Mouse (Mus musculus): Measurements from ENCODE around the gene Ush1c. TPM values are rescaled to one million over a fixed set of nuclear protein-coding genes. Genes with fewer than 3 reads are reported as not detected.
A peak's percentile ranks its signal among the peaks of the same experiment; 100 is the strongest.

The Ush1c gene
- polyA plus RNA-seq, 1 experiment from 2014 or later: 36.8 TPM

GRCm38 (mm10) chr7:46226253-46226652 is 12.1 kb downstream of the Ush1c start:
- peak; percentile 83 for DNase-seq (ENCODE audit: low spot score)
- H3K27ac ChIP-seq (ENCODE audit: low read depth): no peak overlapping the region

GRCm38 (mm10) chr7:46220591-46221129 is 17.6 kb downstream of the Ush1c start:
- 53% methylated on average over 8 of the region's 8 CpGs for WGBS
- no peaks in the 10 kb centered on the region for H3K4me1 ChIP-seq (replicated peaks; ENCODE audit: control insufficient read depth, insufficient read depth, low read length)
- no peaks in the 10 kb centered on the region for H3K27me3 ChIP-seq (replicated peaks; ENCODE audit: control insufficient read depth, insufficient read depth, low read length)
- H3K36me3 ChIP-seq (ENCODE audit: control insufficient read depth, insufficient read depth, low read length): no peaks in the 10 kb centered on the region
- H3K4me3 ChIP-seq (ENCODE audit: low read depth, low read length): no peak overlapping the region
- H3K4me2 ChIP-seq (ENCODE audit: low read length): no peak overlapping the region
- ATAC-seq (replicated peaks; ENCODE audit: low FRiP score, low TSS enrichment, low read depth) (peak; percentile 53; the same call in 1 of the 2 replicates), DNase-seq (ENCODE audit: low spot score) (no peak)
- no peaks in the 10 kb centered on the region for H3K9me3 ChIP-seq (ENCODE audit: control insufficient read depth, low read length)
- no peak overlapping the region for H3K9ac ChIP-seq (ENCODE audit: low read length)
- H3K27ac ChIP-seq (ENCODE audit: low read depth): no peak overlapping the region

More at GRCm38 (mm10) chr7:46226253-46226652, 12.1 kb downstream of the Ush1c start:
- Histone ChIP-seq H3K27me3 (replicated peaks; ENCODE audit: control insufficient read depth, insufficient read depth, low read length) (no peaks in the 10 kb centered on the region), H3K9ac (ENCODE audit: low read length) (no peak overlapping the region), H3K4me2 (ENCODE audit: low read length) (no peak overlapping the region), H3K9me3 (ENCODE audit: control insufficient read depth, low read length) (no peaks in the 10 kb centered on the region), H3K36me3 (ENCODE audit: control insufficient read depth, insufficient read depth, low read length) (no peaks in the 10 kb centered on the region), H3K4me3 (ENCODE audit: low read depth, low read length) (no peak overlapping the region), H3K4me1 (replicated peaks; ENCODE audit: control insufficient read depth, insufficient read depth, low read length) (no peaks in the 10 kb centered on the region)
- no peak for ATAC-seq (replicated peaks; ENCODE audit: low FRiP score, low TSS enrichment, low read depth)
- 31% methylated on average over 7 of the region's 7 CpGs for WGBS

- DNase-seq (ENCODE audit: low spot score): peak; percentile 66
- Histone ChIP-seq H3K9ac (ENCODE audit: low read length) (no peak overlapping the region), H3K9me3 (ENCODE audit: control insufficient read depth, low read length) (no peaks in the 10 kb centered on the region), H3K27ac (ENCODE audit: low read depth) (no peak overlapping the region), H3K4me2 (ENCODE audit: low read length) (no peak overlapping the region), H3K4me3 (ENCODE audit: low read depth, low read length) (no peak overlapping the region), H3K27me3 (replicated peaks; ENCODE audit: control insufficient read depth, insufficient read depth, low read length) (no peaks in the 10 kb centered on the region), H3K4me1 (replicated peaks; ENCODE audit: control insufficient read depth, insufficient read depth, low read length) (no peaks in the 10 kb centered on the region), H3K36me3 (ENCODE audit: control insufficient read depth, insufficient read depth, low read length) (no peaks in the 10 kb centered on the region)
- WGBS: 15% methylated on average over 11 of the region's 11 CpGs
- ATAC-seq (replicated peaks; ENCODE audit: low FRiP score, low TSS enrichment, low read depth): peak; percentile 65
These were observed 19.9 kb downstream of the Ush1c start for GRCm38 (mm10) chr7:46218415-46218814.

- WGBS: 64% methylated on average over 2 of the region's 2 CpGs
- H3K4me1 ChIP-seq (replicated peaks; ENCODE audit: control insufficient read depth, insufficient read depth, low read length): no peaks in the 10 kb centered on the region
- no peaks in the 10 kb centered on the region for H3K36me3 ChIP-seq (ENCODE audit: control insufficient read depth, insufficient read depth, low read length)
- no peak overlapping the region for H3K4me2 ChIP-seq (ENCODE audit: low read length)
- DNase-seq (ENCODE audit: low spot score) (no peak), ATAC-seq (replicated peaks; ENCODE audit: low FRiP score, low TSS enrichment, low read depth) (no peak)
- H3K9me3 ChIP-seq (ENCODE audit: control insufficient read depth, low read length): no peaks in the 10 kb centered on the region
- H3K4me3 ChIP-seq (ENCODE audit: low read depth, low read length): no peak overlapping the region
- no peak overlapping the region for H3K27ac ChIP-seq (ENCODE audit: low read depth)
- H3K9ac ChIP-seq (ENCODE audit: low read length): no peak overlapping the region
- H3K27me3 ChIP-seq (replicated peaks; ENCODE audit: control insufficient read depth, insufficient read depth, low read length): no peaks in the 10 kb centered on the region
These were observed 21.8 kb downstream of the Ush1c start for GRCm38 (mm10) chr7:46216481-46216880.

- H3K36me3 ChIP-seq (ENCODE audit: control insufficient read depth, insufficient read depth, low read length): no peaks in the 10 kb centered on the region
- 77% methylated on average over 6 of the region's 6 CpGs for WGBS
- no peak overlapping the region for H3K4me2 ChIP-seq (ENCODE audit: low read length)
- no peaks in the 10 kb centered on the region for H3K9me3 ChIP-seq (ENCODE audit: control insufficient read depth, low read length)
- no peaks in the 10 kb centered on the region for H3K4me1 ChIP-seq (replicated peaks; ENCODE audit: control insufficient read depth, insufficient read depth, low read length)
- ATAC-seq (replicated peaks; ENCODE audit: low FRiP score, low TSS enrichment, low read depth) (no peak), DNase-seq (ENCODE audit: low spot score) (no peak)
- H3K4me3 ChIP-seq (ENCODE audit: low read depth, low read length): no peak overlapping the region
- no peak overlapping the region for H3K27ac ChIP-seq (ENCODE audit: low read depth)
- H3K9ac ChIP-seq (ENCODE audit: low read length): no peak overlapping the region
- H3K27me3 ChIP-seq (replicated peaks; ENCODE audit: control insufficient read depth, insufficient read depth, low read length): no peaks in the 10 kb centered on the region
These were observed 28.0 kb downstream of the Ush1c start for GRCm38 (mm10) chr7:46210276-46210675.

- ATAC-seq (replicated peaks; ENCODE audit: low FRiP score, low TSS enrichment, low read depth): no peak
- Histone ChIP-seq H3K4me3 (ENCODE audit: low read depth, low read length) (no peak overlapping the region), H3K27ac (ENCODE audit: low read depth) (no peak overlapping the region), H3K27me3 (replicated peaks; ENCODE audit: control insufficient read depth, insufficient read depth, low read length) (no peaks in the 10 kb centered on the region), H3K36me3 (ENCODE audit: control insufficient read depth, insufficient read depth, low read length) (no peaks in the 10 kb centered on the region), H3K4me1 (replicated peaks; ENCODE audit: control insufficient read depth, insufficient read depth, low read length) (no peaks in the 10 kb centered on the region), H3K4me2 (ENCODE audit: low read length) (no peak overlapping the region), H3K9me3 (ENCODE audit: control insufficient read depth, low read length) (no peaks in the 10 kb centered on the region), H3K9ac (ENCODE audit: low read length) (no peak overlapping the region)
- WGBS: 91% methylated on average over 8 of the region's 8 CpGs
- DNase-seq (ENCODE audit: low spot score): no peak
These were observed 30.2 kb downstream of the Ush1c start for GRCm38 (mm10) chr7:46208131-46208530.

GRCm38 (mm10) chr7:46204775-46205174 is 33.5 kb downstream of the Ush1c start:
- no peaks in the 10 kb centered on the region for H3K9me3 ChIP-seq (ENCODE audit: control insufficient read depth, low read length)
- no peak overlapping the region for H3K9ac ChIP-seq (ENCODE audit: low read length)
- H3K4me3 ChIP-seq (ENCODE audit: low read depth, low read length): no peak overlapping the region
- DNase-seq (ENCODE audit: low spot score): no peak
- WGBS: 73% methylated on average over 6 of the region's 6 CpGs
- no peaks in the 10 kb centered on the region for H3K36me3 ChIP-seq (ENCODE audit: control insufficient read depth, insufficient read depth, low read length)
- no peak for ATAC-seq (replicated peaks; ENCODE audit: low FRiP score, low TSS enrichment, low read depth)
- no peaks in the 10 kb centered on the region for H3K4me1 ChIP-seq (replicated peaks; ENCODE audit: control insufficient read depth, insufficient read depth, low read length)
- no peak overlapping the region for H3K27ac ChIP-seq (ENCODE audit: low read depth)
- no peaks in the 10 kb centered on the region for H3K27me3 ChIP-seq (replicated peaks; ENCODE audit: control insufficient read depth, insufficient read depth, low read length)
- no peak overlapping the region for H3K4me2 ChIP-seq (ENCODE audit: low read length)

- Histone ChIP-seq H3K4me2 (ENCODE audit: low read length) (no peak overlapping the region), H3K36me3 (ENCODE audit: control insufficient read depth, insufficient read depth, low read length) (no peaks in the 10 kb centered on the region), H3K4me3 (ENCODE audit: low read depth, low read length) (no peak overlapping the region), H3K27me3 (replicated peaks; ENCODE audit: control insufficient read depth, insufficient read depth, low read length) (no peaks in the 10 kb centered on the region), H3K4me1 (replicated peaks; ENCODE audit: control insufficient read depth, insufficient read depth, low read length) (no peaks in the 10 kb centered on the region), H3K9me3 (ENCODE audit: control insufficient read depth, low read length) (no peaks in the 10 kb centered on the region), H3K27ac (ENCODE audit: low read depth) (no peak overlapping the region), H3K9ac (ENCODE audit: low read length) (no peak overlapping the region)
- ATAC-seq (replicated peaks; ENCODE audit: low FRiP score, low TSS enrichment, low read depth): no peak
- 36% methylated on average over 11 of the region's 11 CpGs for WGBS
- peak; percentile 76 for DNase-seq (ENCODE audit: low spot score)
These were observed 34.2 kb downstream of the Ush1c start for GRCm38 (mm10) chr7:46204046-46204471.

- Histone ChIP-seq H3K4me1 (replicated peaks; ENCODE audit: control insufficient read depth, insufficient read depth, low read length) (no peaks in the 10 kb centered on the region), H3K27ac (ENCODE audit: low read depth) (no peak overlapping the region), H3K4me3 (ENCODE audit: low read depth, low read length) (no peak overlapping the region), H3K9ac (ENCODE audit: low read length) (no peak overlapping the region), H3K36me3 (ENCODE audit: control insufficient read depth, insufficient read depth, low read length) (no peaks in the 10 kb centered on the region), H3K9me3 (ENCODE audit: control insufficient read depth, low read length) (no peaks in the 10 kb centered on the region), H3K27me3 (replicated peaks; ENCODE audit: control insufficient read depth, insufficient read depth, low read length) (no peaks in the 10 kb centered on the region), H3K4me2 (ENCODE audit: low read length) (peak overlapping the region; percentile 25; the same call in 1 of the 2 replicates)
- ATAC-seq (replicated peaks; ENCODE audit: low FRiP score, low TSS enrichment, low read depth) (no peak), DNase-seq (ENCODE audit: low spot score) (no peak)
- 18% methylated on average over 14 of the region's 14 CpGs for WGBS
These were observed 36.7 kb downstream of the Ush1c start for GRCm38 (mm10) chr7:46201649-46202048.
